Mouse (Mus musculus) NIH3T3 (cell line): ENCODE results near the gene Ttl.

Experiments used
- DNase-seq: peaks from one replicate; pipeline ENCODE4 v3.0.0-alpha.2; 2012; ENCODE audit warnings: low read depth

Gene Ttl

GRCm38 (mm10) chr2:129065437-129066282 lies at the start of gene Ttl:
Gene Ttl (plus strand): TSS chr2:129065942.
- DNase-seq = peak; percentile 76

- DNase-seq = no peak
Measured at GRCm38 (mm10) chr2:129020106-129020505, 45.6 kb upstream of the Ttl start.

GRCm38 (mm10) chr2:129024820-129025219 lies 40.9 kb upstream of the Ttl start:
- peak; percentile 91 for DNase-seq

- DNase-seq = peak; percentile 62
Measured at GRCm38 (mm10) chr2:129035381-129035780, 30.4 kb upstream of the Ttl start.

GRCm38 (mm10) chr2:129038426-129038936 lies 27.3 kb upstream of the Ttl start:
- no peak for DNase-seq

- no peak for DNase-seq
Measured at GRCm38 (mm10) chr2:129038937-129039631, 26.7 kb upstream of the Ttl start.

GRCm38 (mm10) chr2:129040567-129040966 lies 25.2 kb upstream of the Ttl start:
- DNase-seq = no peak

- DNase-seq = peak; percentile 83
Measured at GRCm38 (mm10) chr2:129046172-129046845, 19.4 kb upstream of the Ttl start.

GRCm38 (mm10) chr2:129046846-129047196 lies 18.9 kb upstream of the Ttl start:
- no peak for DNase-seq

GRCm38 (mm10) chr2:129047811-129048210 lies 17.9 kb upstream of the Ttl start, which contains the start of gene Vinac1:
Gene Vinac1 (minus strand): TSS chr2:129048172.
- DNase-seq = no peak

- no peak for DNase-seq
Measured at GRCm38 (mm10) chr2:129052451-129052983, 13.2 kb upstream of the Ttl start.

GRCm38 (mm10) chr2:129055741-129056140 lies 10.0 kb upstream of the Ttl start:
- DNase-seq = no peak

GRCm38 (mm10) chr2:129056597-129056996 lies 9.1 kb upstream of the Ttl start:
- peak; percentile 54 for DNase-seq

- DNase-seq = no peak
Measured at GRCm38 (mm10) chr2:129057256-129057655, 8.5 kb upstream of the Ttl start.

- no peak for DNase-seq
Measured at GRCm38 (mm10) chr2:129057920-129058361, 7.8 kb upstream of the Ttl start.

GRCm38 (mm10) chr2:129061456-129062059 lies 4.2 kb upstream of the Ttl start:
- DNase-seq = no peak

GRCm38 (mm10) chr2:129066326-129066725 lies 584 bp downstream of the Ttl start:
- DNase-seq = peak; percentile 80

- no peak for DNase-seq
Measured at GRCm38 (mm10) chr2:129070296-129070695, 4.6 kb downstream of the Ttl start.

GRCm38 (mm10) chr2:129078313-129078712 lies 12.6 kb downstream of the Ttl start:
- peak; percentile 33 for DNase-seq

GRCm38 (mm10) chr2:129079194-129079593 lies 13.5 kb downstream of the Ttl start:
- no peak for DNase-seq

- no peak for DNase-seq
Measured at GRCm38 (mm10) chr2:129081097-129081496, 15.4 kb downstream of the Ttl start.

GRCm38 (mm10) chr2:129083514-129083913 lies 17.8 kb downstream of the Ttl start:
- no peak for DNase-seq
